Mouse (Mus musculus) embryonic fibroblast, embryonic 13.5 days (primary cell): ENCODE measurements around the gene Hoxa4.

Experiments
- CTCF ChIP-seq: IDR thresholded peaks from 2 replicates; pipeline ENCODE4 v1.5.1; 2011; ENCODE audit warnings: mild to moderate bottlenecking, control low read depth, low read length, moderate library complexity, borderline replicate concordance; ENCODE audit not compliant: insufficient read depth
- POLR2A ChIP-seq: IDR thresholded peaks from 2 replicates; pipeline ENCODE4 v1.6.1; 2011; ENCODE audit warnings: low read depth, mild to moderate bottlenecking, control low read depth, low read length, moderate library complexity

DNA sequence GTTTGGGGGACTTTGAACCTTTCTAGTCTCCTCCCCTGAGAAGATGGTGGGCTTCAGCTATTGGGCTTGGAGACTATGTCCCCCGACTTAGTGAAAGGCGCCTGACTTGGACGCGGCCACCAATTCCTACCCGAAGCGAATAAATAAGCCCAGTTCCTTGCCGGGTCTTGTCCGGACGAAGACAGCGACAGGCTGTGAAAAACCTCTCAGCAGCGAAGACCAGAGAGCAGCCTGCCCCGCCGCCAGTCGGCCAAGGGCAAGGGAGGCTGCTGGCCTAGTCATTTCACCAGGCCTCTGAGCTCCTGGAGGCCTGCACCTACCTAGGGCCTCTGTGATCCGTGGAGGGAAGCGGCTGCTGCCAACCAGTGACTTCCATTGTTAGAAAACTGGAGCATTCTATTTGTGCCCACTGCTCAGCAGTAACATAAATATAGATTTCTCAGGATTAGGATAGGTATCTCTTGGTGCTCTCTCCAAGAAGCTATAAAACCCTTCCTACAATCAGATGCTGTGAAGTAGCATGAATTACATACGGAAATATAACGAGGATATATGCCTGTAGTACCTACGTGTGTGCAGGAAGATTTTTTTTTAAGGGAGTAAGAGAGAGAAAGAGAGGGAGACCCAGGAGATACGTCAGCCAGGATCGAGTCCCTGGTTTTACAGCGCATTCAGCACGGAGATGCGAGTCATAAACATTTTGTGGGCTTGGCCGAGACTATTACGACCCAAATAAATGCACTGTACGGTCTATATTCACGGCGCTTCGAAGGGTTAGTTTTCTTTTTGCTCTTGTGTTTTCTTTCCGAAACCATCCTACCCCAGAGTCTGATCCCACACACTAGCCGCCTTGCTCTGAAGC, 28.7 kb upstream of the Hoxa4 start:
- 0 out of 2 replicates have a peak, but pooled peaks have one; percentile 15 for TF ChIP-seq POLR2A
- TF ChIP-seq CTCF, result no peak
